In the genomic region with DNA sequence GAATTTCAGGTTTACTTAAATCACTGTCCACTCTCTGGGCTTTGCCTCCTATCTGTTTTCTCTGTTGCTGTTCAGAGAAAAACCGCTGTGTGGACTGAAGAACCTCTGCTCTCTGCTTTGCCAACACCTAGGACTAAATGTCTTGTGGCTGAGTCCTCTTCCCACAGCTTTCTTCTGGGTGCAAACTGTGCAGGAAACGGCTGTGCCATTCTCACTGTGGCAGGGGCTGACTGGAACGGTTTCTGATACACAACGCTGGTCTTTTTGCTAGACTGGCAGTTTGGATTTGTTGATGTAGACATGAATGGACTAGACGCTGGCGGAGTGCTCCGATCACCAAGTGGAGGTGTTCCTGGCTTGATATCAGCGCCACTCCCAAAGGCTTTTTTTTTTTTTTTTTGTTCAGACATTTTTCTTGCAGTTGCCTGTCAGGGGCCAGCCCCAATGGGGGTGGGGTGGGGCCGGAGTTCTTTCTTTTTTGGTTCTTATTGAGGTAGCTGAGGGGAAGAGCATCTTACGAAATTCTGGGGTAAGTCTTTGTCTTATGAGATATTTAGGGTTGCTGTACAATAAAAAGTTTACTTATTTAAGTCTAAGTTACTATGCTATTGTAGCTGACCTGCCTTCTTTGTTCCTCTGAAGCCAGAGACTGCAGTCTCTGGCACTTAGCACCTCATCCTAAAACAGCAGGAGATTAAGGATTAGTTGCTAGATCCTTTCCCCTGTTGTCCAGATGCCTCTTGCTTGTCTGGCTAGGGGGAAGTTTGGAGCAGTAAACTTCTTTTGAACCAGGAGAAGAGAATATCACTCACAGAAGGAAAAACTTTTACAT, we compare ENCODE assay signal across 10 mouse cellular contexts. TPM values are rescaled to one million over a fixed set of nuclear protein-coding genes. Genes with fewer than 3 reads are reported as not detected.
DNase-seq lines count a peak whose midpoint lies in the region; ATAC-seq and TF ChIP-seq lines count a peak whose summit lies in the region.
"Had no signal": no experiment of that assay in that cellular context is flagged by ENCODE, and none has a peak within 500 bp of the region (broad histone marks: within the 10 kb centered on the region; RNA-seq: fewer than 3 reads in every experiment).

No protein-coding gene starts in this region.

- no peak for TF ChIP-seq EP300 in heart, postnatal 0 days (IDR thresholded peaks at IDR 0.05; ENCODE audit: low read depth)

- H3K4me3 ChIP-seq in heart, postnatal 0 days (ENCODE audit: low read depth, low read length): no peak overlapping the region; the same call in 1 of the 2 replicates
- H3K4me3 ChIP-seq in ES-E14 (ENCODE audit: insufficient read depth in 1 of 2, low read depth in 1 of 2, low read length in 2 of 2, poor library complexity in 1 of 2, severe bottlenecking in 1 of 2): peak overlapping the region in 1 of 2 experiments; percentile 50; a peak in 2 of 4 replicates
- no peak overlapping the region for H3K4me3 ChIP-seq in forebrain, embryonic 14.5 days (ENCODE audit: low read depth, low read length)
- H3K4me3 ChIP-seq in midbrain, embryonic 13.5 days (replicated peaks): no peak overlapping the region
- H3K4me3 ChIP-seq: liver, embryonic 13.5 days; stomach, embryonic 15.5 days had no signal

- H3K36me3 ChIP-seq in heart, postnatal 0 days (replicated peaks; ENCODE audit: control insufficient read depth, insufficient read depth, low read length): no peaks in the 10 kb centered on the region
- H3K36me3 ChIP-seq in ES-E14 (ENCODE audit: control insufficient read depth, insufficient read depth, low read length, poor library complexity, severe bottlenecking): no peaks in the 10 kb centered on the region
- no peaks in the 10 kb centered on the region for H3K36me3 ChIP-seq in forebrain, embryonic 14.5 days (ENCODE audit: control insufficient read depth, insufficient read depth, low read length)
- no peaks in the 10 kb centered on the region for H3K36me3 ChIP-seq in midbrain, embryonic 13.5 days
- H3K36me3 ChIP-seq: liver, embryonic 13.5 days; stomach, embryonic 15.5 days had no signal

- no peak for TF ChIP-seq CTCF in heart, postnatal 0 days (IDR thresholded peaks at IDR 0.05; ENCODE audit: low read depth)

- in situ Hi-C loops in ES-E14 (cut with MboI; ENCODE audit: low sequenced_read_pairs in 2 of 2, unreplicated experiment in 2 of 2): no loop called here

- WGBS in heart, postnatal 0 days: 8% methylated on average over 10 of the region's 10 CpGs
- 11% methylated on average over 10 of the region's 10 CpGs for WGBS in forebrain, embryonic 14.5 days
- WGBS in midbrain, embryonic 13.5 days: 10% methylated on average over 10 of the region's 10 CpGs

- no peak for ATAC-seq in heart, postnatal 0 days (ENCODE audit: insufficient read depth, low read depth)
- ATAC-seq in forebrain, embryonic 14.5 days: no peak
- no peak for ATAC-seq in midbrain, embryonic 13.5 days

- no peak for DNase-seq in heart, postnatal 0 days (ENCODE audit: low spot score)
- DNase-seq in heart, postnatal 25 days (ENCODE audit: low spot score): no peak
- DNase-seq in ES-E14 (ENCODE audit: low read depth, low spot score): peak; percentile 8
- DNase-seq in forebrain, embryonic 14.5 days (ENCODE audit: low spot score): peak; percentile 28
- no peak for DNase-seq in left cerebral cortex, postnatal 36 days (ENCODE audit: low spot score in 2 of 2)
- no peak for DNase-seq in right cerebral cortex, adult 18-20 months
- no peak for DNase-seq in adrenal gland, postnatal 4 days (ENCODE audit: low spot score in 2 of 2)
- DNase-seq: liver, embryonic 13.5 days had no signal

- no peaks in the 10 kb centered on the region for H3K9me3 ChIP-seq in heart, postnatal 0 days (replicated peaks; ENCODE audit: control insufficient read depth, low read length)
- H3K9me3 ChIP-seq in ES-E14 (ENCODE audit: control insufficient read depth, insufficient read depth, low read depth, low read length): no peaks in the 10 kb centered on the region
- H3K9me3 ChIP-seq in forebrain, embryonic 14.5 days (replicated peaks; ENCODE audit: control insufficient read depth, low read length): no peaks in the 10 kb centered on the region
- H3K9me3 ChIP-seq in midbrain, embryonic 13.5 days: no peaks in the 10 kb centered on the region
- H3K9me3 ChIP-seq: liver, embryonic 13.5 days; stomach, embryonic 15.5 days had no signal

- H3K9ac ChIP-seq in heart, postnatal 0 days (replicated peaks; ENCODE audit: low read depth, low read length): 0 out of 2 replicates have a peak overlapping the region, but pooled peaks have one; percentile 2
- H3K9ac ChIP-seq in ES-E14 (ENCODE audit: insufficient read depth, low read depth, low read length, poor library complexity, severe bottlenecking): peak overlapping the region; percentile 35; the same call in 1 of the 2 replicates
- H3K9ac ChIP-seq in forebrain, embryonic 14.5 days (ENCODE audit: low read length): no peak overlapping the region
- no peak overlapping the region for H3K9ac ChIP-seq in midbrain, embryonic 13.5 days (replicated peaks)
- H3K9ac ChIP-seq: liver, embryonic 13.5 days; stomach, embryonic 15.5 days had no signal

- intact Hi-C loops in heart, postnatal 25 days (cut with DNase I): no loop called here
- intact Hi-C loops in left cerebral cortex, postnatal 36 days (cut with DNase I): no loop called here

- no peaks in the 10 kb centered on the region for H3K27me3 ChIP-seq in heart, postnatal 0 days (ENCODE audit: control insufficient read depth, insufficient read depth, low read length)
- H3K27me3 ChIP-seq in forebrain, embryonic 14.5 days (replicated peaks; ENCODE audit: control insufficient read depth, insufficient read depth, low read length): no peaks in the 10 kb centered on the region
- H3K27me3 ChIP-seq in midbrain, embryonic 13.5 days: no peaks in the 10 kb centered on the region
- H3K27me3 ChIP-seq: liver, embryonic 13.5 days; stomach, embryonic 15.5 days had no signal

- peak overlapping the region; percentile 36 for H3K4me2 ChIP-seq in heart, postnatal 0 days (ENCODE audit: low read depth, low read length)
- peak overlapping the region; percentile 17 for H3K4me2 ChIP-seq in forebrain, embryonic 14.5 days (ENCODE audit: low read length)
- H3K4me2 ChIP-seq in midbrain, embryonic 13.5 days (replicated peaks): peak overlapping the region; percentile 4; the same call in 1 of the 2 replicates
- H3K4me2 ChIP-seq: liver, embryonic 13.5 days; stomach, embryonic 15.5 days had no signal

- no peak overlapping the region for H3K27ac ChIP-seq in heart, postnatal 0 days (ENCODE audit: low read depth)
- no peak overlapping the region for H3K27ac ChIP-seq in ES-E14 (ENCODE audit: insufficient read depth, low read depth, low read length, poor library complexity, severe bottlenecking)
- H3K27ac ChIP-seq in forebrain, embryonic 14.5 days (ENCODE audit: low read depth, low read length): no peak overlapping the region
- no peak overlapping the region for H3K27ac ChIP-seq in midbrain, embryonic 13.5 days
- H3K27ac ChIP-seq: liver, embryonic 13.5 days; stomach, embryonic 15.5 days had no signal

- no peaks in the 10 kb centered on the region for H3K4me1 ChIP-seq in heart, postnatal 0 days (ENCODE audit: control insufficient read depth, insufficient read depth)
- 0 out of 4 replicates have a peak, but pooled peaks cover 0 to 3% of the 10 kb centered on the region in 2 experiments for H3K4me1 ChIP-seq in ES-E14 (ENCODE audit: control insufficient read depth in 2 of 2, insufficient read depth in 2 of 2, low read length in 2 of 2, poor library complexity in 1 of 2)
- H3K4me1 ChIP-seq in forebrain, embryonic 14.5 days (ENCODE audit: control insufficient read depth, insufficient read depth, low read length): peaks cover 9% of the 10 kb centered on the region
- H3K4me1 ChIP-seq in midbrain, embryonic 13.5 days (replicated peaks): peaks cover 13% of the 10 kb centered on the region; the same call in 1 of the 2 replicates
- H3K4me1 ChIP-seq: liver, embryonic 13.5 days; stomach, embryonic 15.5 days had no signal

TF ChIP-seq in ES-E14, 5 proteins besides CTCF, POLR2A, EP300 and RAD21:
- no peak for TF ChIP-seq ZC3H11A (IDR thresholded peaks at IDR 0.05; ENCODE audit: borderline replicate concordance, low read depth, low read length)
- peak; percentile 89 for TF ChIP-seq ZNF384 (IDR thresholded peaks at IDR 0.05; ENCODE audit: low read depth, low read length)

RNA-seq across cellular contexts. Expression of a gene that starts 30.4 kb away (rescaled TPM):
- total RNA-seq in heart, postnatal 0 days (2014; rRNA removed; ENCODE audit: low replicate concordance): 53.0 and 56.2 TPM in 2 replicates
- polyA plus RNA-seq in heart, postnatal 0 days (2015; fragmentation: Nextera tagmentation; extraction: Ambion mirVana): 10.0 and 10.3 TPM in 2 replicates
- total RNA-seq in heart, postnatal 25 days (2021): 100 to 1,000 TPM; 147 to 177 TPM
- 44.8 and 50.3 TPM in 2 replicates for total RNA-seq in ES-E14 (2012; rRNA removed)
- polyA plus RNA-seq in forebrain, embryonic 14.5 days (2014; fragmentation: Nextera tagmentation; extraction: Ambion mirVana): 5.2 and 8.3 TPM in 2 replicates
- polyA plus RNA-seq in midbrain, embryonic 13.5 days (2015; fragmentation: Nextera tagmentation; extraction: Ambion mirVana): 9.0 and 9.2 TPM in 2 replicates
- total RNA-seq in left cerebral cortex, postnatal 36 days (2021): 100 to 1,000 TPM; 102 to 103 TPM
- 100 to 1,000 TPM; 113 to 129 TPM for total RNA-seq in adrenal gland, postnatal 4 days (2021)

RNA-seq across cellular contexts. Expression of a gene that starts 48.3 kb away (rescaled TPM):
- not detected in 2 replicates for total RNA-seq in heart, postnatal 0 days (2014; rRNA removed; ENCODE audit: low replicate concordance)
- not detected in 2 replicates for polyA plus RNA-seq in heart, postnatal 0 days (2015; fragmentation: Nextera tagmentation; extraction: Ambion mirVana)
- total RNA-seq in heart, postnatal 25 days (2021): not detected
- total RNA-seq in ES-E14 (2012; rRNA removed): 0.16 and 0.27 TPM in 2 replicates
- not detected in 2 replicates for polyA plus RNA-seq in forebrain, embryonic 14.5 days (2014; fragmentation: Nextera tagmentation; extraction: Ambion mirVana)
- not detected in 2 replicates for polyA plus RNA-seq in midbrain, embryonic 13.5 days (2015; fragmentation: Nextera tagmentation; extraction: Ambion mirVana)
- total RNA-seq in left cerebral cortex, postnatal 36 days (2021): under 1 TPM in 1 of 2 experiments, not detected in 1; 0.18 TPM
- not detected for total RNA-seq in adrenal gland, postnatal 4 days (2021)
- polyA plus RNA-seq: liver, embryonic 13.5 days; stomach, embryonic 15.5 days had no signal

Comparison
In these comparisons a context has a peak if more than half of its experiments do, and no peak if none do; other contexts are left out.
1. DNase-seq: peak in ES-E14 (single experiment) and forebrain, embryonic 14.5 days (single experiment); none in heart, postnatal 0 days (single experiment), heart, postnatal 25 days (single experiment), left cerebral cortex, postnatal 36 days (0 of 2), right cerebral cortex, adult 18-20 months (single experiment) and adrenal gland, postnatal 4 days (0 of 2).
2. H3K9ac ChIP-seq: peak in heart, postnatal 0 days (single experiment) and ES-E14 (single experiment); none in forebrain, embryonic 14.5 days (single experiment) and midbrain, embryonic 13.5 days (single experiment).
3. Peak in every context shown above with its lines, with median percentiles within 50 percentile points of each other: H3K4me2 ChIP-seq.